Mouse (Mus musculus) cerebellum, adult 2 months (tissue): ENCODE results near the gene Sgms1. TPM values are rescaled to one million over a fixed set of nuclear protein-coding genes. Genes with fewer than 3 reads are reported as not detected.
A peak's percentile ranks its signal among the peaks of the same experiment; 100 is the strongest.

ENCODE experiments used
- DNase-seq, 2 experiments: peaks; one replicate each; pipeline ENCODE4 v3.0.0; 2021
- H3K27ac ChIP-seq: fragments of 200-500 bp; 2 replicates; pipeline ENCODE4 v1.5.1; 2012; ENCODE audit warnings: low read length, control low read depth, inconsistent platforms; ENCODE audit not compliant: insufficient read depth
- H3K27me3 ChIP-seq: fragments of 200-500 bp; 2 replicates; pipeline ENCODE4 v1.6.1; 2012; ENCODE audit warnings: inconsistent platforms, mild to moderate bottlenecking, low read length, moderate library complexity; ENCODE audit not compliant: control insufficient read depth, insufficient read depth
- H3K4me1 ChIP-seq: fragments of 200-500 bp; 2 replicates; pipeline ENCODE4 v1.6.1; 2011; ENCODE audit warnings: low read length; ENCODE audit not compliant: control insufficient read depth, insufficient read depth
- H3K4me3 ChIP-seq: fragments of 200-500 bp; replicated peaks from 2 replicates; pipeline ENCODE3; 2011; ENCODE audit warnings: mild to moderate bottlenecking, low read depth, low read length, control low read depth; ENCODE audit not compliant: insufficient read depth
- CTCF ChIP-seq: fragments of 200-500 bp; IDR thresholded peaks from 2 replicates; pipeline ENCODE4 v1.5.1; 2011; ENCODE audit warnings: low read depth, mild to moderate bottlenecking, control low read depth, low read length, moderate library complexity, borderline replicate concordance; ENCODE audit not compliant: insufficient read depth
- POLR2A ChIP-seq: fragments of 200-500 bp; IDR thresholded peaks from 2 replicates; pipeline ENCODE4 v1.6.1; 2011; ENCODE audit warnings: low read length, control low read depth, borderline replicate concordance; ENCODE audit not compliant: insufficient read depth
- WGBS: fragments of 180-500 bp; shearing (Covaris S2); methylation state at CpG from one replicate; pipeline ENCODE4 v1.1.7; 2018; 5-methylcytosine and 5-hydroxymethylcytosine counted together
- polyA plus RNA-seq: library from polyadenylated mRNA; depleted of rRNA; stranded (reverse); fragments of >200 nt; gene quantifications from 2 replicates; pipeline ENCODE4 v1.2.3, GENCODE M21; 2012

Sgms1 gene
- polyA plus RNA-seq, 1 experiment, result 34.7 TPM

- 24% methylated on average over 7 of the region's 7 CpGs for WGBS
- peak; percentile 41 to 46 for DNase-seq
- TF ChIP-seq CTCF (no peak), POLR2A (no peak)
- H3K4me3 ChIP-seq, result no peak overlapping the region
- no peaks in the 10 kb centered on the region for H3K27me3 ChIP-seq
- peaks cover 37% of the 10 kb centered on the region for H3K4me1 ChIP-seq
- H3K27ac ChIP-seq, result peak overlapping the region; percentile 34; the same call in 1 of the 2 replicates
Measured at GRCm38 (mm10) chr19:32377701-32378325, 11.7 kb downstream of the Sgms1 start.

- TF ChIP-seq CTCF, result no peak
- TF ChIP-seq POLR2A, result no peak
- H3K27ac ChIP-seq, result peak overlapping the region; percentile 59
- peaks cover 37% of the 10 kb centered on the region for H3K4me1 ChIP-seq
- H3K27me3 ChIP-seq, result no peaks in the 10 kb centered on the region
- peak in 1 of 2 experiments; percentile 61 for DNase-seq
- 33% methylated on average over 6 of the region's 7 CpGs for WGBS
- H3K4me3 ChIP-seq, result no peak overlapping the region
Measured at GRCm38 (mm10) chr19:32376886-32377535, 12.5 kb downstream of the Sgms1 start.

DNA sequence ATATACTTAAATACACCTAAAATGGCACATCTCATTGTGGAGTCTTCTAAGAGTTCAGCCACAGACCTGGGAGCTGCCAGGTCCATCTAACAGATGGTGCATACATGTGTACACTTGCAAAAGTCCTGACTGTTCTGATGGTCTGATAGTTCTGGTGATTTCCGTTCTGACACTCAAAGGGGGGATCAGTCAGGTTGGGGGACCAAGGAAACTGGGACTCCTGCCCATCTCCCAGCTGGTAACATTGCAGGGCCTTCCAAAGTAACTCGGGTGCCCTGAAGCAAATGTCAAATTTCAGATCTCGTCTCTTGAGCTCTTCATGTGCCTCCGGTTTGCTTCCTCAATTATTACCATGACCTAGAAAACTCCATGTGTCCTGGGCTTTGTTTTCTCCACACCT, 13.5 kb downstream of the Sgms1 start:
- no peak overlapping the region for H3K4me3 ChIP-seq
- DNase-seq, result no peak
- TF ChIP-seq POLR2A (no peak), CTCF (no peak)
- 9% methylated on average over 4 of the region's 4 CpGs for WGBS
- H3K27me3 ChIP-seq, result no peaks in the 10 kb centered on the region
- H3K27ac ChIP-seq, result no peak overlapping the region
- H3K4me1 ChIP-seq, result peaks cover 37% of the 10 kb centered on the region

DNA sequence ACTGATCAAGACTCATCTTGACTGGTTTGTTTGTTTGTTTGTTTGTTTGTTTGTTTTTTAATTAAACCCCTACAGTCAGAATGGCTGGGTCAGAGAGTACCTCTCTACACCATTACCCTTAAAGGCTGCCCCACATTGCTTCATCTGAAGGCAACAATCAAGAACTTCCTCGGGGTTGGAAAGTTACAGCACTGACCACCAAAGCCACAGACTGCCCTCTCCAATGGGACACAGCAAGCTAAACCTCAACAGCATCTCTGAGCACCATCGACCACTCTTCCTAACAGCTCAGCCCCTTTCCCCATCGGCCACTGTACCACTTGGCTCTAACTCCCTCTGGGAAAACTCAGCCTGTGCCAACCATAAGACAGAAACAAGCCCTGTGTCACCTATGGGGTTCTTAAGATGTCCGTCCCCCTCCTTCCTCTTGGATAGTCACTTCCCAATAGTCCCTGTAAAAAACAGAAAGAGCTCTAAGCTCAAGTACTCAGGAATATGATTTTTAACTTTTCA, 14.0 kb downstream of the Sgms1 start:
- Histone ChIP-seq H3K27me3 (no peaks in the 10 kb centered on the region), H3K4me3 (no peak overlapping the region), H3K27ac (no peak overlapping the region), H3K4me1 (peaks cover 37% of the 10 kb centered on the region)
- 81% methylated on average over 4 of the region's 4 CpGs for WGBS
- no peak for TF ChIP-seq CTCF
- TF ChIP-seq POLR2A, result no peak
- no peak for DNase-seq

DNA sequence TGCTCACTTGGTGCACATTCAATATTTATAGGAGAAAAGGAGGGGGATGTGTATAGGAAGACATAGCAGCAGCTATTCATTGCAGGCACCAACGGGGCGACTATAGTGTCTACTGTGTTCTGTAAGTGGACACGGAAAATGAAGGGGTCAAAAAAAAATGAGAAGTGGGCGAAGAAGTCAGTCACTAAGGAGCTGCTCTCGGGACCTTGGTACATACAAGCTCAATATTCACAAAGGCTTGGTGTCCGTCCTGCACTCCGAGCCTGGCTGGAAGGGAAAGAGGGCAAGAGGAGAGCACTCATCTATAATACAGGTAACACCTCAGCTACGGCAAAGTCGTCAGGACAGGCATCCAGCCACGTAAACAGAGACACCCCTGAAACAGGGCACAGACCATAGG, 14.8 kb downstream of the Sgms1 start:
- Histone ChIP-seq H3K4me1 (peaks cover 37% of the 10 kb centered on the region), H3K27ac (no peak overlapping the region), H3K27me3 (no peaks in the 10 kb centered on the region), H3K4me3 (no peak overlapping the region)
- no peak for DNase-seq
- WGBS, result 95% methylated on average over 10 of the region's 10 CpGs
- no peak for TF ChIP-seq POLR2A
- no peak for TF ChIP-seq CTCF

DNA sequence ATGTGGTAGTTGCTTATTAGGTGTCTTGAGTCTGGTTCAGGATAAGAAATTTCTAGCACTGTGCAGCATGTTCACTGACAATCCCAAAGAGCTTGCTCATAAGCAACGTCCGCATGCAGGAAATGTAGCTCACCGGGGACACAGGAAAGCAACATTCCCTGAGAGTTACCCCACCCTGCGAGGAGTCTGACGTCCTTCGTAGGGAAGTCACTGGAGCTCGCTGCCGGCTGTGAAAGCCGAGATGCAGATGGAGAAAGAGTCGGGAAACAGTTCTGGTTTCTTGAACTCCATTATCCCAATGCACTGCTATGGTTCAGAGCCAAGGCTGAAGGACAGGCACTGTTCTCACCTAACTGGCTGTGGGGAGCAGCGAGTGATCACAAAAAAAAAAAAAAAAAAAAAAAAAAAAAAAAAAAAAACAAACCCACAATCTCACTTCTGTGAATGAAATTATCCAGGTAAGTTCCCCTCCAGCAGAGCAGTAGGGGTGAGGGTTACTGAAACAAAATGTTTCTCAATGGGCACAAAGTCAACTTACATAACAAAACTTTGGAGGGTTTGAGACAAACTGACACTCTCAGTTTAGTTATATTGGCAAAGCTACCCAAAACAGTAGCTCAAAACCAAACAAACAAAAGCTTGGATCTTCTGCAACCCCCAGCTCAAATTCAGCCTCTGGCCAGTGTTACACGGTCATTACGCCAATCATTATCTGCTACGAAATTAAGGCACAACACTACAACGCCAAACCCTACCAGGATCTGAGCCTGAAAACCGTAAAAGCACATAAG, 15.5 kb downstream of the Sgms1 start:
- Histone ChIP-seq H3K4me3 (no peak overlapping the region), H3K27me3 (no peaks in the 10 kb centered on the region), H3K27ac (no peak overlapping the region), H3K4me1 (peaks cover 31% of the 10 kb centered on the region)
- no peak for DNase-seq
- WGBS, result 72% methylated on average over 16 of the region's 16 CpGs
- no peak for TF ChIP-seq POLR2A
- no peak for TF ChIP-seq CTCF

DNA sequence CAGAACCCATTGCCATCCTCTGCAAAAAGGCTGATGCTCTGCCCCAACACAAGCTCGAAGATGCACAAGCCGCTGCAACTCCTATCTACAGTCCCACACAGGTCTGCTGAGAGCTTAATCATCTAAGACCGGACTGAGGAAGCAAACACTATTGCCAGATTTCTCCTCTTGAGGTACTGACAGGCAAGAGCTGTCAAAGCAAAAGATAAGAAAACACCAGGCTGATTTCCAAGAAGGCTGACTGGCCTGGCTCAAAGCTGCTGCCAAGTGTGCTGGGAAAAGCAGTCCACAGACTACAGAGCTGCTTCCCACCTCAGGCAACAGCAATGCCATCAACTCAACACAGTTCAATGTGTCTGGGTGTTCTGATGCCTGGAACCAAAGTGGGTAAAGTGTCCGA, 17.1 kb downstream of the Sgms1 start:
- Histone ChIP-seq H3K4me1 (peaks cover 16% of the 10 kb centered on the region), H3K27ac (no peak overlapping the region), H3K27me3 (no peaks in the 10 kb centered on the region), H3K4me3 (no peak overlapping the region)
- WGBS, result 54% methylated on average over 4 of the region's 4 CpGs
- DNase-seq, result peak in 1 of 2 experiments; percentile 38
- TF ChIP-seq POLR2A (no peak), CTCF (no peak)
